Mouse (Mus musculus) gastrocnemius, postnatal 36 days (tissue): ENCODE results near the gene Cstad. TPM values are rescaled to one million over a fixed set of nuclear protein-coding genes. Genes with fewer than 3 reads are reported as not detected.

Experiments used
- DNase-seq, 2 experiments: peaks; one replicate each; pipeline ENCODE4 v3.0.0; 2022
- intact Hi-C: fragments of 180-260 bp; cut with DNase I; formaldehyde crosslinking; loops from one replicate; pipeline ENCODE4 v1.15.1; 2025
- total RNA-seq, 2 experiments: library from RNA; stranded (reverse); gene quantifications; 2 replicates each; pipeline ENCODE4 v1.2.3; 2021

Cstad gene
- total RNA-seq, 2 experiments from 2014 or later: 2.5 to 3.4 TPM

GRCm38 (mm10) chr2:30623873-30624272 is 29.0 kb downstream of the Cstad start:
- DNase-seq: no peak
- intact Hi-C loops: no loop called here

GRCm38 (mm10) chr2:30625296-30625826 is 30.5 kb downstream of the Cstad start:
- no peak for DNase-seq
- intact Hi-C loops: no loop called here

GRCm38 (mm10) chr2:30626058-30626675 is 31.3 kb downstream of the Cstad start:
- intact Hi-C loops: no loop called here
- DNase-seq: no peak

- DNase-seq: no peak
- intact Hi-C loops: no loop called here
Observed at GRCm38 (mm10) chr2:30627338-30627737, 32.5 kb downstream of the Cstad start.

GRCm38 (mm10) chr2:30628374-30628773 is 33.5 kb downstream of the Cstad start:
- no peak for DNase-seq
- intact Hi-C loops: no loop called here

GRCm38 (mm10) chr2:30629038-30629761 is 34.4 kb downstream of the Cstad start:
- intact Hi-C loops: no loop called here
- DNase-seq: no peak

- intact Hi-C loops: no loop called here
- no peak for DNase-seq
Observed at GRCm38 (mm10) chr2:30629860-30630259, 35.0 kb downstream of the Cstad start.

- intact Hi-C loops: no loop called here
- no peak for DNase-seq
Observed at GRCm38 (mm10) chr2:30636266-30636671, 41.4 kb downstream of the Cstad start.

- DNase-seq: no peak
- intact Hi-C loops: no loop called here
Observed at GRCm38 (mm10) chr2:30637991-30638390, 43.2 kb downstream of the Cstad start.

- DNase-seq: no peak
- intact Hi-C loops: no loop called here
Observed at GRCm38 (mm10) chr2:30640021-30640481, 45.2 kb downstream of the Cstad start.

GRCm38 (mm10) chr2:30642810-30643209 is 48.0 kb downstream of the Cstad start:
- intact Hi-C loops: no loop called here
- no peak for DNase-seq

- DNase-seq: no peak
- intact Hi-C loops: no loop called here
Observed at GRCm38 (mm10) chr2:30643422-30643821, 48.6 kb downstream of the Cstad start.

- intact Hi-C loops: no loop called here
- DNase-seq: peak; percentile 57 to 65
Observed at GRCm38 (mm10) chr2:30646833-30647232, 52.0 kb downstream of the Cstad start.

- intact Hi-C loops: no loop called here
- DNase-seq: no peak
Observed at GRCm38 (mm10) chr2:30647303-30647881, 52.6 kb downstream of the Cstad start.

- DNase-seq: no peak
- intact Hi-C loops: no loop called here
Observed at GRCm38 (mm10) chr2:30647882-30648494, 53.1 kb downstream of the Cstad start.

GRCm38 (mm10) chr2:30650249-30650648 is 55.4 kb downstream of the Cstad start:
- intact Hi-C loops: no loop called here
- no peak for DNase-seq

GRCm38 (mm10) chr2:30651831-30652230 is 57.0 kb downstream of the Cstad start:
- no peak for DNase-seq
- intact Hi-C loops: no loop called here

- intact Hi-C loops: no loop called here
- DNase-seq: peak in 1 of 2 experiments; percentile 55
Observed at GRCm38 (mm10) chr2:30652581-30653037, 57.8 kb downstream of the Cstad start.

GRCm38 (mm10) chr2:30653046-30653445 is 58.2 kb downstream of the Cstad start:
- DNase-seq: no peak
- intact Hi-C loops: no loop called here

- intact Hi-C loops: no loop called here
- DNase-seq: no peak
Observed at GRCm38 (mm10) chr2:30654158-30654557, 59.3 kb downstream of the Cstad start.

GRCm38 (mm10) chr2:30654582-30654981 is 59.7 kb downstream of the Cstad start:
- intact Hi-C loops: no loop called here
- DNase-seq: no peak
